Mouse (Mus musculus): ENCODE measurements around the gene Gm21885.
"Not testable (repeated sequence)": the region's sequence is repeated elsewhere in the genome, so short reads cannot be mapped to it uniquely, and the experiment has no call there.

The Gm21885 gene

GRCm38 (mm10) chr11:94266155-94266554, 15.5 kb upstream of the Gm21885 start:
- DNase-seq (ENCODE audit: low read depth in 1 of 2, low spot score in 2 of 2), result not testable (repeated sequence)

GRCm38 (mm10) chr11:94268761-94269160, 12.9 kb upstream of the Gm21885 start:
- DNase-seq (ENCODE audit: low read depth in 1 of 2, low spot score in 2 of 2), result no peak

- DNase-seq (ENCODE audit: low read depth in 1 of 2, low spot score in 2 of 2), result no peak
Observed at GRCm38 (mm10) chr11:94269906-94270305, 11.8 kb upstream of the Gm21885 start.

GRCm38 (mm10) chr11:94271015-94271414, 10.7 kb upstream of the Gm21885 start:
- no peak for DNase-seq (ENCODE audit: low read depth in 1 of 2, low spot score in 2 of 2)

DNA sequence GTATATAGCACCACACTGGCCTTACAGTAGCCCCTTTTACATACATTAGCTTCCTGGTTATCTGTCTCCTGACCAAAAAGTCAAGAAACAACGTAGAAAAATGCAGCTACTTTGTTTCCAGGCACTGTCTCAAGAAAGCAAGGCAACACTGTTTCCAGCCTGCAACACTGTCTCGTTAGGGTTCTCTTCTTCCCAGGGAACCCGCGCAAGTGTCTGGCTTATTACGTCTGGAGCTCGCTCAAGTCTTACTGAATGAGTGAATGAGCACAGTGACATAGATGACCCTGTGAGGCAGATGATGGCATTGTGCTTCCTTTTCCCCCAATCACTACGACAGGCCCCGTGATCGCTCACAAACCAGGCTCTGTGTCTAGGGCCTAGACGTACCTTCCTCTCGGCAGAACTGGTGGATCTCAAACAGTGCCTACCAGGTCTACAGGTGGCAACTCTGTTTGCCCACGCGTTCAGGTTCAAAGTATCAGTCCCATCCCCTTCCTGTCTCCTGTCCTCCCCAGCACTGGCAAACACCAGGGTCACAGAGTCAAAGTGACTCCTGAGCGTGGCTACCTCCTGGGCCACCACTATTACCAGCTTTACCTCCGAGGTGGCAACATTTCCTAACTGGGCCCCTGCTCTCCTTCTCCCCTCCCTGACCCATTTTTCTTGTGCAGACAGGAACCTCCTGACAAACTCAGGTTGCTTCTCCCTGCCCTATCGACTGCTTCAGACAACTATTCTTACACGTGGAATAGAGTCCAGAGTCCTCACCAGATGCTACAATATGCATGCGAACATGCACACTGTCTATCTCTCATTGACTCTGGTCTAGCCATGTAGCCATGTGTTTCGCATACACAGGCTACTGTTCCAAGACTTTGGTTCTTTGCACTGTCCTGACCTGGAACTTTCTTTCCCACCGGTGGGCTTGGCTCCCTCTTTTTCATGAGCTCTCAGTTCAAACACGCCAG, 8.4 kb upstream of the Gm21885 start:
- DNase-seq (ENCODE audit: low read depth in 1 of 2, low spot score in 2 of 2), result no peak

GRCm38 (mm10) chr11:94274206-94274867, 7.3 kb upstream of the Gm21885 start:
- DNase-seq (ENCODE audit: low read depth in 1 of 2, low spot score in 2 of 2), result no peak

- DNase-seq (ENCODE audit: low read depth in 1 of 2, low spot score in 2 of 2), result no peak
Observed at GRCm38 (mm10) chr11:94275226-94275625, 6.4 kb upstream of the Gm21885 start.

DNA sequence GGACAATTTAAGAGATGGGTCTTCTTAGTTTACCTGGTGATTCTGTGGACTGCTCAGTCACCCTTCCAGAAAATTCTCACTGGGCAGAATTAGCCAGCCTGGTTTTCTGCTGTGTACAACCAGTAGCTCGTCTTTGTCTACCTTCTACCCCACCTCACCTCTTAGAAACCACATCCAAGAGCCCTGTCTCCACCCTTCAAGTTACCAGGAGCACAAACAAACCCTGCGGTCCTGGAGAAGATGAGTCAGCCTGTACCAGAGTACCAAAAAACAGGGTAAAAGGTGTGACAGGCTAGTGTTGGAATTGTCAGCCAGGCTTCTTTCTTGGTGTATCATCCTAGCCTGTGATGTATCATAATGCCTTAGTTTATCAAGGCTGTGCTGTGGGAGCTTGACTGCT, 6.0 kb upstream of the Gm21885 start:
- no peak for DNase-seq (ENCODE audit: low read depth in 1 of 2, low spot score in 2 of 2)

DNA sequence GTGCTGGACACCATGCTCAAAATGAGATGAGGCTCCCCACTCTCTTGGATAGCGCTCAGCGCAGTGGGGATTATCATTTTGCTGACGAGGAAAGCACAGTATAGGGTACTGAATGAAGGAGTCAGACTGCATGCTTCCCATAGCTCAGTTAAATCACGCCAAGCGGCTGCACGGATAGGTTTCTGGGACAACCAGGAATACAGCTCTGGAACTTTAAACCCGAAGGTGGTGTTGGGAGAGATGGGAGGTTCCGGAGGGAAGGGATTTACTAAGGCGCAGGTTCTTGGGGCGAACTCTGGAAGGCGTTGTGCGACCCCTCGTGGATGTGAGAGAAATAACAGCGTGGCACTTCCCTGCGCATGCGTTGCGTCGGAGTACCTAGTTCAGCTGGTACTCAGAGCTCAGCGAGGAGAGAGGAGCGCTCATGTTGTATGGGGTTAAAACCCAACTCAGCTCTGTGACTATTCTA, 4.8 kb upstream of the Gm21885 start:
- DNase-seq (ENCODE audit: low read depth in 1 of 2, low spot score in 2 of 2), result peak; percentile 21 to 53

GRCm38 (mm10) chr11:94282291-94282690, 618 bp downstream of the Gm21885 start:
- no peak for DNase-seq (ENCODE audit: low read depth in 1 of 2, low spot score in 2 of 2)

DNA sequence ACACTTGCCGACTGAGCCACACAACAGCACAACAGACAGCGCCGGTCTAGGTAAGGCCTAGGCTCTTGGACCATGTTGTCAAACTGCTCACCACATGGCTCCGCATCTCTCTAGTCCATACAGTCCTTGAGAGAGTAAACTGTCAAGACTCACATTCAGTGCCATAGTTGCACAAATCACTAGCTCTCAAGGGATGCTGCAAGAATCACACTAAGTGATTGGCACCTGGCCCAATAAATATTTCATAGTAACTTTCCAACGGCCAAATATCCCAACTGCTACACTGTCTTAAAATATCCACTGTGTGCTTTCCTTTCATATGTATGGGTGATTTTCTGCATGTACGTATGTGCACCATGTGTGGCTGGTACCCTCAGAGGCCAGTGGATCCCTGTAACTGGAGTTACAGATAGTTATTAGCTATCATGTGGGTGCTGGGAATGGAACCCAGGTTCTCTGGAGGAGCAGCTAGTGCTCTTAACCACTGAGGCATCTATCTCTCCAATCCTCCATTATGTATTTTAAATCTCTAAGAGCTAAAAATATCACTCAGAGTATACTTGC, 1.9 kb downstream of the Gm21885 start:
- DNase-seq (ENCODE audit: low read depth in 1 of 2, low spot score in 2 of 2), result no peak

DNA sequence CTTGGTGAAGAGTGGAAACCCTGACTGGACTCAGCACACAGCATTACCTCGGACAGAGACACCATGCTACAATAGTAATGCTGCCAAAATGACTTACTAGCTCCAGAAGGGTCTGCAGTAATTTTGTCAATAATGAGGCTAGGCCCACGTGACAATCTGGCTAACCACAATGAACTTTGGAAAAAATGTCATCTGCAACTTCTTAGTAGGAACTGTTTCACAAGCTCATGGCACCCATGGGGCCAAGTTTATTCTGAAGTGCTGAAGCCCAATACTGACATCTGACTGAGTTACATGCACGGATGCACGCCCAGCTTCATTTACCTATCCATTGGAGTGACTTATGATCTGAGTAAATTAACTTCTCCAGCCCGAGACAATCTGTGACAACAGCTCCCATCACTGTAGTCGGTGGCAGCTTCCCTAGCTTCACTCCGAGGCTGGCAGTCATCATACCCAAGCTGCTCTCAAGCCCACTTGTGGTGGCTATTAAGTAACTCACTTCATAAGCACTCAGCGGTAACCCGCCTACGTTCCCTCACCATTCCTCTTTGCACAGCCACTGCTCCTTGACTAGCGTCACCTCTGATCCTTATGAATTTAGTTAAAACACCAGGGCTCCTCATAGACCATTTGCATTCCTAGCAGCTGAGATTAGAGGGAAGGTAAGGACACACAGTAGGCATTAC, 4.4 kb downstream of the Gm21885 start:
- DNase-seq (ENCODE audit: low read depth in 1 of 2, low spot score in 2 of 2), result no peak

- DNase-seq (ENCODE audit: low read depth in 1 of 2, low spot score in 2 of 2), result no peak
Observed at GRCm38 (mm10) chr11:94287105-94287504, 5.4 kb downstream of the Gm21885 start.

- no peak for DNase-seq (ENCODE audit: low read depth in 1 of 2, low spot score in 2 of 2)
Observed at GRCm38 (mm10) chr11:94290062-94290740, 8.5 kb downstream of the Gm21885 start.

DNA sequence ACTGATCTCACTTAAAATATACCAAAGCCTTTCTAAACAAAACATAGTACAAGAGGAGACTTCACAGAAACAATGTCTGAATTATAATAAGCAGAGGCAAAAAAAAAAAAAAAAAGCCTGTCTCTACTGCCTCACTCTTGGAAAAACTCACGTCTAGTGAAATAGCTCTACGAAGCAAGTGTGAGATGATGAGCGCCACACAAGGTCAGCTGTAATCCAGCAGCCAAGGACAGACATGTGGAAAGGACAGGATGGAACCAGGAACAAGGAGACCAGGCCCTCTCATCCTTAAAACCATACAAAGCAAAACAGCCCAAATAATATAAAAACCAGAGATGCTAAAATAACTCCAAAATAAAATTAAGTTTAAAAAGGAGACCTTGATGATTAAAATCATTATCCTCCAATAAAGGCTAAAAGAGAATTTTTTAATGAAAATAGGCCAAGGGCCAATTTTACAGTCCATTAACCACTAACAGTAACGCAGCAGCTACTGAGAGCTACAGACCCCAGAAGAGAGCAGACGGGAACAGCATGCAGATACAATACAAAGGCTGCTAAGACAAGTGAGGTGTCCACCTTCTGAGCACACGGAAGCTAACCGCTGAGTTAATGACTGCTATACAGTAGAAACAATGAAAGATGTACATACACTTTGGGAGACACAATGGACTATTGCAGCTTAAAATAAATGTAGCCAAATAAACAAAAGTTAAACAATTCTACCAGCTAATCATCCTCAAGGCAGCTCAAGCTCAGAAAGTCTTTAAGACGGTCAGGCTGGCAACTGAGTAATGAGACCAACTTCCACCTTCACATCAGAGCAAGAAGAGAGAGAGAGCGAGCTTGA, 13.5 kb downstream of the Gm21885 start:
- no peak for DNase-seq (ENCODE audit: low read depth in 1 of 2, low spot score in 2 of 2)

GRCm38 (mm10) chr11:94312733-94313132, 31.1 kb downstream of the Gm21885 start:
- no peak for DNase-seq (ENCODE audit: low read depth in 1 of 2, low spot score in 2 of 2)

GRCm38 (mm10) chr11:94314098-94314652, 32.5 kb downstream of the Gm21885 start:
- DNase-seq (ENCODE audit: low read depth in 1 of 2, low spot score in 2 of 2), result no peak

GRCm38 (mm10) chr11:94315308-94315707, 33.6 kb downstream of the Gm21885 start:
- DNase-seq (ENCODE audit: low read depth in 1 of 2, low spot score in 2 of 2), result no peak

- no peak for DNase-seq (ENCODE audit: low read depth in 1 of 2, low spot score in 2 of 2)
Observed at GRCm38 (mm10) chr11:94316528-94316927, 34.9 kb downstream of the Gm21885 start.
